Mouse (Mus musculus) C2C12 (cell line): ENCODE measurements at regions not wholly inside any gene's neighbourhood (a gene's known extent, or its start where the extent isn't known, plus 50 kb on each side); places are given as distances from the start of the nearest gene placed in this dataset.

ENCODE experiments used
- CEBPB ChIP-seq: IDR thresholded peaks from one replicate; pipeline ENCODE4 v1.6.1; 2011; ENCODE audit warnings: low read depth, mild to moderate bottlenecking, control low read depth, moderate library complexity
- CTCF ChIP-seq: IDR thresholded peaks from one replicate; pipeline ENCODE4 v1.5.1; 2011; ENCODE audit not compliant: control insufficient read depth, insufficient read depth, insufficient read length
- FOSL1 ChIP-seq: IDR thresholded peaks from one replicate; pipeline ENCODE4 v1.8.0; 2011; ENCODE audit warnings: mild to moderate bottlenecking, low read length; ENCODE audit not compliant: poor library complexity, insufficient read depth, severe bottlenecking
- MAX ChIP-seq: IDR thresholded peaks from one replicate; pipeline ENCODE4 v1.6.1; 2011; ENCODE audit warnings: mild to moderate bottlenecking, control low read depth
- MYOD1 ChIP-seq: IDR thresholded peaks from one replicate; pipeline ENCODE4 v1.6.1; 2011; ENCODE audit warnings: low read depth; ENCODE audit not compliant: control insufficient read depth, insufficient read length
- MYOG ChIP-seq: IDR thresholded peaks from one replicate; pipeline ENCODE4 v1.6.1; 2011; ENCODE audit not compliant: control insufficient read depth, insufficient read length; ENCODE audit errors: extremely low read depth
- USF1 ChIP-seq: IDR thresholded peaks from one replicate; pipeline ENCODE4 v1.6.1; 2011; ENCODE audit warnings: low read depth, mild to moderate bottlenecking, control low read depth, moderate library complexity

DNA sequence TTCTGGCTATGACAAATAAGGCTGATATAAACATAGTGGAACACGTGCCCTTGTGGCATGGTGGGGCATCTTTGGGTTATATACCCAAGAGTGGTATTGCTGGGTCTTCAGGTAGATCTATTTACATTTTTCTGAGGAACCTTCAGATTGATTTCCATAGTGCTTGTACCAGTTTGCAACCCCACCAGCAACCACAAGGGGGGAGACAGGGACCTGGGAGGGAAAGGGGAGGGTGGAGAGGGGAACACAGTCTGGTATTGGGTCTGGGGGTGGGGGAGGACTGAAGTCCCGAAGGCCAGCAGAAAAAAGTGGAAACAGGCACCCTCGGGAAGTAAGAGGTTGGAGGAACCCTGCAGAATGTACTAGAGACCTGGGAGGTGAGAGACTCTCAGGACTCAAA is 105.8 kb upstream of the Plcb4 start:
- TF ChIP-seq CTCF = no peak
- TF ChIP-seq MYOD1 = no peak
- no peak for TF ChIP-seq MAX
- no peak for TF ChIP-seq USF1
- TF ChIP-seq MYOG = no peak
- no peak for TF ChIP-seq CEBPB
- TF ChIP-seq FOSL1 = no peak
